Mouse (Mus musculus) MEL (cell line): Measurements from ENCODE around the gene Nenf. TPM values are rescaled to one million over a fixed set of nuclear protein-coding genes. Genes with fewer than 3 reads are reported as not detected.

ENCODE experiments used
- DNase-seq: peaks from one replicate; pipeline ENCODE4 v3.0.0; 2011; ENCODE audit warnings: low read depth, low spot score
- H3K27ac ChIP-seq: 2 replicates; pipeline ENCODE4 v1.5.1; 2012; ENCODE audit warnings: low read depth, mild to moderate bottlenecking, control low read depth, low read length, moderate library complexity; ENCODE audit not compliant: control insufficient read depth
- H3K27me3 ChIP-seq, 2 experiments: fragments of 150-350 bp in 1 of 2; sonication (generic) in 1 of 2; 2 replicates each; pipeline ENCODE4 v1.6.1; 2012; ENCODE audit warnings: low read length in 2 of 2, mild to moderate bottlenecking in 2 of 2, improper control_type of control experiment in 1 of 2, moderate library complexity in 1 of 2; ENCODE audit not compliant: insufficient read depth in 2 of 2, control insufficient read depth in 1 of 2
- H3K36me3 ChIP-seq, 2 experiments: 2 replicates each; pipeline ENCODE4 v1.6.1; 2012 to 2014; ENCODE audit warnings: low read length in 2 of 2, improper control_type of control experiment in 1 of 2, inconsistent platforms in 1 of 2, mild to moderate bottlenecking in 1 of 2; ENCODE audit not compliant: insufficient read depth in 2 of 2, control insufficient read depth in 1 of 2
- H3K4me1 ChIP-seq, 2 experiments: fragments of 150-350 bp in 1 of 2; sonication (generic) in 1 of 2; 2 replicates each; pipeline ENCODE4 v1.6.1; 2012; ENCODE audit warnings: low read length in 2 of 2, improper control_type of control experiment in 1 of 2, mild to moderate bottlenecking in 1 of 2; ENCODE audit not compliant: insufficient read depth in 2 of 2, control insufficient read depth in 1 of 2
- H3K4me3 ChIP-seq, 2 experiments: fragments of 150-350 bp in 1 of 2; sonication (generic) in 1 of 2; 2 replicates each; pipeline ENCODE4 v1.5.1; 2012; ENCODE audit warnings: low read depth in 2 of 2, low read length in 2 of 2, mild to moderate bottlenecking in 2 of 2, moderate library complexity in 2 of 2, control low read depth in 1 of 2, improper control_type of control experiment in 1 of 2; ENCODE audit not compliant: control insufficient read depth in 1 of 2, insufficient read depth in 1 of 2
- H3K79me2 ChIP-seq: 2 replicates; pipeline ENCODE4 v1.6.1; 2012; ENCODE audit warnings: mild to moderate bottlenecking, low read length, moderate library complexity; ENCODE audit not compliant: control insufficient read depth, poor library complexity, insufficient read depth
- H3K9ac ChIP-seq: 2 replicates; pipeline ENCODE4 v1.6.1; 2012; ENCODE audit warnings: low read depth, mild to moderate bottlenecking, control low read depth, low read length, moderate library complexity; ENCODE audit not compliant: control insufficient read depth, poor library complexity, severe bottlenecking
- H3K9me3 ChIP-seq: fragments of 150-350 bp; sonication (generic); replicated peaks from 2 replicates; pipeline ENCODE4 v1.6.1; 2012; ENCODE audit warnings: mild to moderate bottlenecking, low read length, improper control_type of control experiment, moderate library complexity; ENCODE audit not compliant: insufficient read depth
- CHD2 ChIP-seq: IDR thresholded peaks from 2 replicates; pipeline ENCODE4 v1.6.1; 2011; ENCODE audit warnings: low read length, improper control_type of control experiment
- CTCF ChIP-seq, 3 experiments: IDR thresholded peaks in 2 of 3; conservative IDR thresholded peaks in 1 of 3; 2 replicates each; pipeline ENCODE4 v1.5.1; 2011 to 2012; ENCODE audit warnings: low read length in 3 of 3, low read depth in 2 of 3, mild to moderate bottlenecking in 2 of 3, improper control_type of control experiment in 1 of 3, inconsistent platforms in 1 of 3, mixed read lengths in 1 of 3, moderate library complexity in 1 of 3; ENCODE audit not compliant: control insufficient read depth in 1 of 3, insufficient read depth in 1 of 3, poor library complexity in 1 of 3, severe bottlenecking in 1 of 3
- E2F4 ChIP-seq: IDR thresholded peaks from 2 replicates; pipeline ENCODE4 v1.6.1; 2011; ENCODE audit warnings: low read depth, low read length, improper control_type of control experiment, borderline replicate concordance
- HCFC1 ChIP-seq: IDR thresholded peaks from 2 replicates; pipeline ENCODE4 v1.6.1; 2012; ENCODE audit warnings: low read depth, mild to moderate bottlenecking, inconsistent platforms, low read length, improper control_type of control experiment, moderate library complexity
- MAFK ChIP-seq: IDR thresholded peaks from 2 replicates; pipeline ENCODE4 v1.6.1; 2011; ENCODE audit warnings: low read depth, mild to moderate bottlenecking, low read length, improper control_type of control experiment, borderline replicate concordance
- MAX ChIP-seq: IDR thresholded peaks from 2 replicates; pipeline ENCODE4 v1.6.1; 2011; ENCODE audit warnings: low read length, improper control_type of control experiment
- POLR2AphosphoS2 ChIP-seq: IDR thresholded peaks from 2 replicates; pipeline ENCODE4 v1.6.1; 2011; ENCODE audit warnings: low read length, improper control_type of control experiment
- POLR2AphosphoS5 ChIP-seq: IDR thresholded peaks from 2 replicates; pipeline ENCODE4 v1.6.1; 2012; ENCODE audit warnings: low read depth, borderline replicate concordance, mild to moderate bottlenecking, inconsistent platforms, low read length, moderate library complexity, mixed read lengths
- RAD21 ChIP-seq: IDR thresholded peaks from 2 replicates; pipeline ENCODE4 v1.6.1; 2011; ENCODE audit warnings: mild to moderate bottlenecking, low read depth, low read length, improper control_type of control experiment
- SIN3A ChIP-seq: IDR thresholded peaks from 2 replicates; pipeline ENCODE4 v1.6.1; 2012; ENCODE audit warnings: low read length, improper control_type of control experiment, inconsistent platforms
- SMC3 ChIP-seq: IDR thresholded peaks from 2 replicates; pipeline ENCODE4 v1.6.1; 2011; ENCODE audit warnings: low read depth, low read length, improper control_type of control experiment
- TAL1 ChIP-seq: IDR thresholded peaks from 2 replicates; pipeline ENCODE4 v1.6.1; 2012; ENCODE audit warnings: mild to moderate bottlenecking, inconsistent platforms, low read length, moderate library complexity, mixed read lengths
- TBP ChIP-seq: IDR thresholded peaks from 2 replicates; pipeline ENCODE4 v1.8.0; 2011; ENCODE audit warnings: low read depth, low read length, improper control_type of control experiment
- TCF12 ChIP-seq: IDR thresholded peaks from 2 replicates; pipeline ENCODE4 v1.6.1; 2014; ENCODE audit warnings: low read depth, mild to moderate bottlenecking, inconsistent platforms, low read length, improper control_type of control experiment, moderate library complexity
- UBTF ChIP-seq: IDR thresholded peaks from 2 replicates; pipeline ENCODE4 v1.6.1; 2012; ENCODE audit warnings: low read depth, mild to moderate bottlenecking, inconsistent platforms, low read length, improper control_type of control experiment, moderate library complexity, borderline replicate concordance; ENCODE audit not compliant: insufficient read depth
- USF2 ChIP-seq, 2 experiments: IDR thresholded peaks; 2 replicates each; pipeline ENCODE4 v1.6.1; 2011 to 2012; ENCODE audit warnings: improper control_type of control experiment in 2 of 2, low read length in 2 of 2, borderline replicate concordance in 1 of 2, inconsistent platforms in 1 of 2, low read depth in 1 of 2, mild to moderate bottlenecking in 1 of 2; ENCODE audit not compliant: insufficient read depth in 1 of 2
- ZNF384 ChIP-seq: IDR thresholded peaks from 2 replicates; pipeline ENCODE4 v1.6.1; 2012; ENCODE audit warnings: low read depth, mild to moderate bottlenecking, inconsistent platforms, low read length, improper control_type of control experiment
- polyA plus RNA-seq, 2 experiments: library from polyadenylated mRNA; stranded (reverse) in 1 of 2; unstranded in 1 of 2; fragments of >175 nt in 1 of 2; fragments of >200 nt in 1 of 2; gene quantifications; 2 replicates each; pipeline versions ENCODE4 v1.2.1 to v1.2.4; 2012; ENCODE audit warnings: low replicate concordance in 2 of 2, low read depth in 1 of 2; ENCODE audit not compliant: insufficient read length in 2 of 2, insufficient read depth in 1 of 2, missing spikeins in 1 of 2
- total RNA-seq: library from RNA; depleted of rRNA; stranded (reverse); fragments of 300-350 nt; gene quantifications from 2 replicates; pipeline ENCODE4 v1.2.3, GENCODE M21; 2012

The Nenf gene
- total and polyA plus RNA-seq, 3 experiments = 49.4 to 53.2 TPM; not detected in 1

GRCm38 (mm10) chr1:191311296-191311898 is 6.6 kb downstream of the Nenf start:
- Histone ChIP-seq H3K79me2 (no peaks in the 10 kb centered on the region), H3K9me3 (no peaks in the 10 kb centered on the region), H3K4me3 (no peak overlapping the region), H3K4me1 (0 out of 4 replicates have a peak, but pooled peaks cover 0 to 3% of the 10 kb centered on the region in 2 experiments), H3K9ac (no peak overlapping the region), H3K27me3 (no peaks in the 10 kb centered on the region), H3K27ac (no peak overlapping the region), H3K36me3 (no peaks in the 10 kb centered on the region)
- DNase-seq = no peak
- no peak for TF ChIP-seq POLR2AphosphoS2
- no peak for TF ChIP-seq HCFC1
- TF ChIP-seq TAL1 = no peak
- TF ChIP-seq POLR2AphosphoS5 = no peak
- no peak for TF ChIP-seq MAFK
- TF ChIP-seq ZNF384 = no peak
- TF ChIP-seq USF2 (IDR thresholded peaks at IDR 0.05; ENCODE audit: borderline replicate concordance in 1 of 2, insufficient read depth in 1 of 2, low read depth in 1 of 2, low read length in 2 of 2) = no peak
- TF ChIP-seq UBTF = no peak
- TF ChIP-seq TBP = no peak
- no peak for TF ChIP-seq SIN3A
- TF ChIP-seq MAX = no peak
- TF ChIP-seq CHD2 = no peak
- TF ChIP-seq TCF12 = no peak
- TF ChIP-seq E2F4 = no peak

GRCm38 (mm10) chr1:191307766-191308455 is 10.1 kb downstream of the Nenf start:
- Histone ChIP-seq H3K27ac (no peak overlapping the region), H3K9ac (no peak overlapping the region), H3K4me3 (no peak overlapping the region), H3K36me3 (no peaks in the 10 kb centered on the region), H3K9me3 (no peaks in the 10 kb centered on the region), H3K4me1 (no peaks in the 10 kb centered on the region), H3K27me3 (no peaks in the 10 kb centered on the region), H3K79me2 (no peaks in the 10 kb centered on the region)
- peak; percentile 57 to 61 (median 59) for TF ChIP-seq CTCF (IDR thresholded peaks at IDR 0.05 in 2 of 3, conservative IDR thresholded peaks at IDR 0.05 in 1 of 3; ENCODE audit: control insufficient read depth in 1 of 3, insufficient read depth in 1 of 3, low read depth in 2 of 3, low read length in 3 of 3, poor library complexity in 1 of 3, severe bottlenecking in 1 of 3)
- peak; percentile 43 for TF ChIP-seq RAD21
- no peak for TF ChIP-seq USF2 (IDR thresholded peaks at IDR 0.05; ENCODE audit: borderline replicate concordance in 1 of 2, insufficient read depth in 1 of 2, low read depth in 1 of 2, low read length in 2 of 2)
- TF ChIP-seq SMC3 = peak; percentile 34
- DNase-seq = peak; percentile 43
